In genomic region chr13:38735294-38735693, GRCm38 (mm10) we compare ENCODE assay signal across 14 mouse cellular contexts.
"Had no signal": no experiment of that assay in that cellular context is flagged by ENCODE, and none has a peak within 500 bp of the region (broad histone marks: within the 10 kb centered on the region; RNA-seq: fewer than 3 reads in every experiment).

No protein-coding gene starts in this region.

- H3K27me3 ChIP-seq: midbrain, embryonic 12.5 days; neural tube, embryonic 12.5 days had no signal

- H3K9me3 ChIP-seq: midbrain, embryonic 10.5 days; midbrain, embryonic 12.5 days; neural tube, embryonic 12.5 days had no signal

- DNase-seq: lung, adult 18-20 months; lung, embryonic 14.5 days; lung, postnatal 10 days; lung, postnatal 4 days; midbrain, embryonic 14.5 days; right cerebral cortex, postnatal 14 days; spleen, adult 18-20 months; thymus, adult 18-20 months; thymus, postnatal 14 days; thymus, postnatal 36 days had no signal

- H3K4me2 ChIP-seq: lung, embryonic 14.5 days; midbrain, embryonic 12.5 days; neural tube, embryonic 12.5 days had no signal

- H3K4me1 ChIP-seq: midbrain, embryonic 10.5 days; midbrain, embryonic 12.5 days; neural tube, embryonic 12.5 days had no signal

- H3K36me3 ChIP-seq: midbrain, embryonic 10.5 days; midbrain, embryonic 12.5 days; neural tube, embryonic 12.5 days had no signal

- ATAC-seq: midbrain, embryonic 16.5 days had no signal

- H3K9ac ChIP-seq: lung, embryonic 14.5 days; midbrain, embryonic 12.5 days; neural tube, embryonic 12.5 days had no signal

- H3K4me3 ChIP-seq: midbrain, embryonic 10.5 days; midbrain, embryonic 12.5 days; neural tube, embryonic 12.5 days had no signal

- H3K27ac ChIP-seq: midbrain, embryonic 10.5 days; midbrain, embryonic 12.5 days; neural tube, embryonic 12.5 days had no signal
